Mouse (Mus musculus): ENCODE data around the gene Uvrag. TPM values are rescaled to one million over a fixed set of nuclear protein-coding genes. Genes with fewer than 3 reads are reported as not detected.

The Uvrag gene
- polyA plus RNA-seq, 1 experiment from 2014 or later, result 9.7 TPM

DNA sequence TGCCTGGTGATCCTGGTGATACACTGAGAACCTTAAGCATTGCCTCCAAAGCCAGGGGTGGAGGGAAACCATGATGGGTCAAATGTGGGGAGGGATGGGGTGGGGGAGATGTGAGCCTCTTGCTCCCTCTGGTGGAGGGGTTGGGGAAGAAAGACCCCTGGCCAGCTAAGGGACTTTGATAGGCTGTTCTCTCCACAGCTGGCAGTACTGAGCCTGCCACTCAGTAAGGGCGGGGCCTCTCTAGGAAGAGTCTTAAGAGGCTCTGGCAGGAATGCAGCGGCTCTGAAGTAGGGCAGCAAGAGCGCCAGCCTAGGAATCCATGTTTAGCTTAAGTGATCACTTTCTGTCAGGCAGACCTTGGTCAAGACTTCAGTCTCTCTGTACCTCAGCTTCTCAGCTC is 299.1 kb downstream of the Uvrag start:
- peaks cover 86% of the 10 kb centered on the region for H3K27me3 ChIP-seq (ENCODE audit: low read depth, poor library complexity, severe bottlenecking)
- WGBS, result 35% methylated on average over 3 of the region's 3 CpGs
- peaks cover 48% of the 10 kb centered on the region for H3K4me1 ChIP-seq

GRCm38 (mm10) chr7:98840771-98841170 is 300.2 kb downstream of the Uvrag start:
- no peak overlapping the region for H3K4me3 ChIP-seq
- 27% methylated on average over 3 of the region's 3 CpGs for WGBS
- peaks cover 58% of the 10 kb centered on the region for H3K4me1 ChIP-seq

More for the DNA sequence above, 299.1 kb downstream of the Uvrag start:
- no peak overlapping the region for H3K4me3 ChIP-seq
- H3K9me3 ChIP-seq (replicated peaks), result no peaks in the 10 kb centered on the region
- DNase-seq (ENCODE audit: low spot score), result no peak
- no peaks in the 10 kb centered on the region for H3K36me3 ChIP-seq
- no peak overlapping the region for H3K27ac ChIP-seq (replicated peaks)

DNA sequence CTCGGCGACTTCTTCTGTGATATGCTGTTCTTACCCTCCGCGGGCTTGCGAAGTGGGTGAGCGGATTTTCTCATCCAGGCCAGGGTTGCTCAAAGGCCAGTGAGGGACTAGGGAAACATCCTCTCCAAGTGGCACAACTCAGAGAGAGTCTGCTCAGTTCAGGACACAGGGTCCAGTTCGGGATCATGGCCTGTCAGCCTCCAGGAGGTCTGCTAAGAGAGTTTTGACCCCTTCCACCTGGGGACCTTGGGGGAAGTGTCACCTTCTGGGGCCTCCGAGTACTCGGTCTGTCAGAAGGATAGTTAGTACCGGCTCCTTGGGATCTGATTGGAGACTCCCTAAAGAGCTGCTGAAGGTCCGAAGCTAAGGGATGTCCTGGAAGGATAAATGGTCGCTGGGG is 301.6 kb downstream of the Uvrag start:
- peak overlapping the region; percentile 49; the same call in 1 of the 2 replicates for H3K27ac ChIP-seq (replicated peaks)
- no peak for DNase-seq (ENCODE audit: low spot score)
- peaks cover 73% of the 10 kb centered on the region for H3K4me1 ChIP-seq
- H3K36me3 ChIP-seq, result no peaks in the 10 kb centered on the region
- H3K27me3 ChIP-seq (ENCODE audit: low read depth, poor library complexity, severe bottlenecking), result peaks cover 100% of the 10 kb centered on the region
- WGBS, result 1% methylated on average over 12 of the region's 12 CpGs
- H3K9me3 ChIP-seq (replicated peaks), result no peaks in the 10 kb centered on the region
- peak overlapping the region; percentile 64 for H3K4me3 ChIP-seq

More at GRCm38 (mm10) chr7:98840771-98841170, 300.2 kb downstream of the Uvrag start:
- DNase-seq (ENCODE audit: low spot score), result no peak
- Histone ChIP-seq H3K9me3 (replicated peaks) (no peaks in the 10 kb centered on the region), H3K36me3 (no peaks in the 10 kb centered on the region), H3K27me3 (ENCODE audit: low read depth, poor library complexity, severe bottlenecking) (peaks cover 95% of the 10 kb centered on the region), H3K27ac (replicated peaks) (no peak overlapping the region)

- H3K9me3 ChIP-seq (replicated peaks), result no peaks in the 10 kb centered on the region
Observed at GRCm38 (mm10) chr7:98838729-98839141, 302.2 kb downstream of the Uvrag start.

DNA sequence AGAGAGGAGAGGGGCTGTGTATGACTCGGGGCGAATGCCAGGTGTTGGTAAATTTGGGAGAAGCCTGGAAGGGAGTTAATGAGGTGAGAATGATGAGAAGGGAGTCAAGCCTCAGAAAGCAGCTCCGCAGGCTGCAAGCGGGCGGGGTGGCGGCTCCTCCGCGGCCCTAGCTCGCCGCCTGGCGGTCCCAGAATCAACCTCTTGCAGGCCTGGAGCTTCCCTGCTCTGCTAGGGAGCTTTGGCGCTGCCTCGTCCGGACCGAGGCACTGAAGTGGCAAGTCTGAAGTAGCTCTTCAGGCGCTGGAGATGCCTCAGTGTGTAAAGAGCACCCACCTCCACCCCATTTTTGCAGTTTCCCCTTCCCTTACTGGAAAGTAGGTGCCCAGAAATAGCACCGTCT is 303.0 kb downstream of the Uvrag start:
- no peaks in the 10 kb centered on the region for H3K36me3 ChIP-seq
- H3K4me1 ChIP-seq, result peaks cover 62% of the 10 kb centered on the region
- WGBS, result 1% methylated on average over 17 of the region's 17 CpGs

More at GRCm38 (mm10) chr7:98838729-98839141, 302.2 kb downstream of the Uvrag start:
- Histone ChIP-seq H3K4me1 (peaks cover 69% of the 10 kb centered on the region), H3K4me3 (peak overlapping the region; percentile 64), H3K36me3 (no peaks in the 10 kb centered on the region), H3K27ac (replicated peaks) (peak overlapping the region; percentile 49; the same call in 1 of the 2 replicates), H3K27me3 (ENCODE audit: low read depth, poor library complexity, severe bottlenecking) (peaks cover 100% of the 10 kb centered on the region)
- WGBS, result under 1% methylated on average over 48 of the region's 48 CpGs
- peak; percentile 74 for DNase-seq (ENCODE audit: low spot score)

DNA sequence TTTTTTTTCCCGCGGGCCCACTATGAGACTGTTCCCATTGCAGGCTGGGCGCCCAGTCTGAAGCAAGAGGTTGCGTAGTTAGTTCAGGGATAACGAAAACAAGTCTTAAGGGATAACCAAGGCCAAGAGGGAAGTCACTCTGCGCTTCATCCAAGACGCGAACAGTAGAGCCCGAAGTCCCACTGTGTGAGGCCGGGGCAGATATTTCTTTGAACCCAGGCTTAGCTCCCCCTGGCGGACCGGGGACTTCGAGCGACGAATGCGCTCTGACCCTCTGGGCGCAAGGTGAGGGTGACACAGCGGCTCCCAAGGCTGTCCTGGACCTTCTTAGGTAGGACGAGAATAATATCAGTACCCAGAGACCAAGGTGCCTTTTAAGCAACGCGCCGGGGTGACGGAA is 304.3 kb downstream of the Uvrag start:
- Histone ChIP-seq H3K27ac (replicated peaks) (no peak overlapping the region), H3K4me3 (peak overlapping the region; percentile 67), H3K36me3 (no peaks in the 10 kb centered on the region), H3K9me3 (replicated peaks) (no peaks in the 10 kb centered on the region), H3K27me3 (ENCODE audit: low read depth, poor library complexity, severe bottlenecking) (peaks cover 100% of the 10 kb centered on the region), H3K4me1 (peaks cover 61% of the 10 kb centered on the region)
- under 1% methylated on average over 23 of the region's 23 CpGs for WGBS
- peak; percentile 68 for DNase-seq (ENCODE audit: low spot score)

More for the DNA sequence above, 303.0 kb downstream of the Uvrag start:
- DNase-seq (ENCODE audit: low spot score), result peak; percentile 85
- Histone ChIP-seq H3K9me3 (replicated peaks) (no peaks in the 10 kb centered on the region), H3K27ac (replicated peaks) (no peak overlapping the region), H3K27me3 (ENCODE audit: low read depth, poor library complexity, severe bottlenecking) (peaks cover 100% of the 10 kb centered on the region), H3K4me3 (peak overlapping the region; percentile 64)

GRCm38 (mm10) chr7:98835519-98836441 is 305.2 kb downstream of the Uvrag start:
- Histone ChIP-seq H3K4me1 (peaks cover 70% of the 10 kb centered on the region), H3K27me3 (ENCODE audit: low read depth, poor library complexity, severe bottlenecking) (peaks cover 100% of the 10 kb centered on the region), H3K9me3 (replicated peaks) (no peaks in the 10 kb centered on the region), H3K4me3 (peak overlapping the region; percentile 67), H3K27ac (replicated peaks) (no peak overlapping the region), H3K36me3 (no peaks in the 10 kb centered on the region)
- under 1% methylated on average over 46 of the region's 46 CpGs for WGBS
- peak; percentile 60 for DNase-seq (ENCODE audit: low spot score)

Other genes with a start within 250 kb of the Uvrag start
- 10.9 and 13.6 TPM in 2 replicates for gene Dgat2, start 41.6 kb upstream of the Uvrag start, polyA plus RNA-seq (2016; fragmentation: Nextera tagmentation; extraction: Ambion mirVana)
- gene Mogat2, start 97.5 kb upstream of the Uvrag start, polyA plus RNA-seq (2016; fragmentation: Nextera tagmentation; extraction: Ambion mirVana), result 18.5 and 30.3 TPM in 2 replicates
- gene Map6, start 126.3 kb upstream of the Uvrag start, polyA plus RNA-seq (2016; fragmentation: Nextera tagmentation; extraction: Ambion mirVana), result 27.9 and 39.5 TPM in 2 replicates
- 789 and 882 TPM in 2 replicates for gene Serpinh1, start 212.1 kb upstream of the Uvrag start, polyA plus RNA-seq (2016; fragmentation: Nextera tagmentation; extraction: Ambion mirVana)
- gene Gdpd5, start 240.3 kb upstream of the Uvrag start, polyA plus RNA-seq (2016; fragmentation: Nextera tagmentation; extraction: Ambion mirVana), result 23.5 and 28.2 TPM in 2 replicates